Mouse (Mus musculus): Measurements from ENCODE around the gene Aim2. TPM values are rescaled to one million over a fixed set of nuclear protein-coding genes. Genes with fewer than 3 reads are reported as not detected.

Gene Aim2
- total RNA-seq, 2 experiments from 2014 or later, result 59.1 to 80.6 TPM

- no peak for ATAC-seq (replicated peaks; ENCODE audit: poor library complexity, severe bottlenecking)
These were observed 6.7 kb upstream of the Aim2 start for GRCm38 (mm10) chr1:173343934-173344333.

DNA sequence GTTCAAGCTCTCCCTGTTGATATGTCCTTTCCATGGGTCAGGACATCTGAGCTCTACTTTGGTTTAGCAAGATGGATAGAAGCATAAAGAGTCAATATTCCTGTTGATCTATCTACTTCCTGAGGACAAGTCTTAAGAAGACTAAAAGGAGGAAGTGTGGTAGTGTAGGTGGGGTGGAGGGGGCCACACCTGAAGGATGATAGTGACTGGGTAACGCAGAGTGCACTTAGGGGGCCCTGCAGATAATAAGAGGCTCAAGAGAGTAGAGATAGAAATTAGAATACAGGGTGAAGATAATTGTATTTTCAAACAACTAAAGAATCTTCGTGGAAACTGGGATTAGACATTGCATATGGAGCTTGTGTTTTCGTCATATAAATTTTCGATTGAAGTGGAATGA, 5.6 kb upstream of the Aim2 start:
- ATAC-seq (replicated peaks; ENCODE audit: poor library complexity, severe bottlenecking), result no peak

DNA sequence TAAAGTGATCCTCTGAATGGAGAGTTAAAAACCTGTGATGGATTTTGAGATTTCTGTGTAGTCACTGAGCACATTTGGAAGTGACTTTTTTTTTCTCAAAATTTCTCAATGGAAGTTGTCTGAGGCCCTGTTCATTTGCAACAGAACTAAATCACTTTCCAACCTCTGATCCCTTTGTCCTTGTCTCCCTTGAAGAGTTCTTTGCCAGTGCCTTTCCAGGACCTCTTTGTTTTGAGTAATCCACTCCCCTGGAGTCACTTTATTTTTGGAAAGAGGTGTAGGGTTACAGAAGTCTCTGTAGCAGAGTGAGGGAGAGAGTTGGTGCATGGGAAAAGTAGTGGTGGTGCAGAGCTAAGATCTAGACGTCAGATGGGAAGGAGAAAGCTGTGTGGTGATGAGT, 2.2 kb upstream of the Aim2 start:
- ATAC-seq (replicated peaks; ENCODE audit: poor library complexity, severe bottlenecking), result no peak

DNA sequence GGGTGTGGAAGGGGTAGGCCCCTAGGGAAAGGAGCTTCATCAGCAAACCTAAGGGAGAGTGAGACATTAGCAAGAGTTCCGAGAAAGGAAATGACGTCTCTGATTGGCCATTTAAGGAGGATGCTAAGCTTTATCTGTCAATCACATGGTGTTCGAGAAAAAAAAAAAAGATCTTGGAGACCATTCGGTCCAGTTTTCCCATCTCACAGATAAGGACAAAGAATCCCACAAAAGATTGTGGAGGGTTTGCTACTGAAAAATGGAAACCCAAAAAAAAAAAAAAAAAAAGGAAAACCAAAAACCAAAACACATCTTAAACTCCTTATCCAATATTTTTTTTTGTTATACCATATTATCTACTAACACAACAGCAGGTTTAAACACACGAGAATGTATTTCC, 1.5 kb upstream of the Aim2 start:
- no peak for ATAC-seq (replicated peaks; ENCODE audit: poor library complexity, severe bottlenecking)

DNA sequence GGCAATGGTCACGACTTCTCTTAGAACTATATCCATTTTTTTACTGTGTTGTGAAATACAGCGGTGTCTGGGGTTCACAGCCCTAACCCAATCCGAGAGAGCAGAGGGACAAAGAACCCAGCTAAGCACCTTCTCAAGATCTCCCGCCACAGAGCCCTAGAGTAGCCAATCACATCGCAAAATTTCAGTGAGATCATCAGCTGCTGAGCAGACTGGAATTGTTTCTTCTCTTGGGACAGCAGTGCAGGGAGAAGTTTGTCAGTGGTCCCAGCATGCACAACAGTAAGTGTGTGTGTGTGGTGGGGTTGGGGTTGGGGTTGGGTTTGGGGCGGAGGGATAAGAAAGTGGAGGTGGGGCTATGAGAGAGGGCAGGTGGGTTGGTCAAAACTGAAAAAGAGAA, 733 bp upstream of the Aim2 start:
- ATAC-seq (replicated peaks; ENCODE audit: poor library complexity, severe bottlenecking), result peak; percentile 66

DNA sequence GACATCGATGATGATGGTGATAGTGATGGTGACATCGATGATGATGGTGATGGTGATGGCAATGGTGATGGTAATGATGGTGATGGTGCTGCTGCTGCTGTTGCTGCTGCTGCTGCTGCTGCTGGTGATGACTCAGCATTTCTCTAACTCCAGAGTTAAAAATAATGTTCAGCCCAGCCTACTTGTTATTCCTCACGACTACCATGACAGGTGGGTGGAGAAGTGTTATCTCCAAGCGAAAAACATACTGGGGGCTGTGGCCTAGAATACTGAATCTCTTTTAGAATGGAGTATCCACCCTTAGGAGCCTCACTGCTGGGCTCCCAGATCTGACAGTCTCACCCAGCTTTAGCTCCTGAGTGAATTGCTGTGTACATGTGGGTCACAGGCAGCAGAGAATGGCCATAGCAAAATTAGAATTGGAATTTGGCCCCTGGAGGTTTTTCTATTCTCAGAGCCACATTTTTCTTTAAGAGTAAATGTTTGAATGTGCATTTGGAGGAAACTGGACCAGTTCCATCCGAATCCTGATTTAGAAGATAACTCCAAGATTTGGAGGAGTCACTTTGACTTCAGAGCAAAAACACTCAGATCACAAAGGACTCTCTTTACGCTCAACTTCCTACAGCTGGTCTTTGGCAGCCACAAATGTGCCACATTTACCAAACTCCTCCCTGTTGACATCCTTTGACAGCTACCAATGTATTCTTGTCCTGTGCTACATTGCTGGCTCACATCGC, 4.6 kb downstream of the Aim2 start:
- ATAC-seq (replicated peaks; ENCODE audit: poor library complexity, severe bottlenecking), result no peak

DNA sequence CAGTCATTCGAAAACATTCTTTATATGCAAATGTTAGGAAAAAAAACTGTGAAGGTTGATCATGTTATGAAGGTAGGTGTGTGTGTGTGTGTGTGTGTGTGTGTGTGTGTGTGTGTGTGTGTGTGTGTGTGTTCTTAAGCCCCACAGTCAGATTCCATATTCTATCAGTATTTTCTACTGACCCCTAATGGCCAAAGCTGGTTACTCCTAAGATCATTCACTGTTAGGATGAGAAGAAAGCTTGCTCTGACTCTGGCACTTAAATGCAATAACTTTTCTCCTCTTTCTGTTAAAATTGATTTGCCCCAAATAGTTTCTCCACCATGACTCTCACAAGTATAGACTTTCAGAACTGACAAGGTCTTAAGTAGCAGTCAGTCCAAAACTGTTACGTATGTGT, 6.0 kb downstream of the Aim2 start:
- no peak for ATAC-seq (replicated peaks; ENCODE audit: poor library complexity, severe bottlenecking)

DNA sequence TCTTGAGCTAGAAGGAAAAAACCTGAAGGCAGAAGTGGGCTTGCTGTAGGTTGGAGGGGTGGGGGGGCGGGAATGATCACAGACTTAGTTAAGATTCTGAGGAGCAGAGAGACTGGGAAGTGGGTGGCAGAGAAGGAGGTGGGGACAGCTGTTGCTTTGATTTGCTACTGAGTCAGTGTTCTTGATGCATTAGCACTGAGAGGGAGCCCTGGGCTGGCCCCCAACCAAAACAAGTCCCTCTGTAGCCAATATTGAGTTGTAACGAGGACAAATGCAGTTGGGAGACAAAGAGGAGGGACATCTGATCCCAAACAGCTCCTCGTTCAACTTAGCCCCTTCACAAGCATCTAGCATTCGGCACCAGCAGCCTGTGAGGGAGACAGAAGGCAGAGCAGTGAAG, 7.1 kb downstream of the Aim2 start:
- no peak for ATAC-seq (replicated peaks; ENCODE audit: poor library complexity, severe bottlenecking)

- ATAC-seq (replicated peaks; ENCODE audit: poor library complexity, severe bottlenecking), result no peak
These were observed 9.1 kb downstream of the Aim2 start for GRCm38 (mm10) chr1:173359590-173360290.

DNA sequence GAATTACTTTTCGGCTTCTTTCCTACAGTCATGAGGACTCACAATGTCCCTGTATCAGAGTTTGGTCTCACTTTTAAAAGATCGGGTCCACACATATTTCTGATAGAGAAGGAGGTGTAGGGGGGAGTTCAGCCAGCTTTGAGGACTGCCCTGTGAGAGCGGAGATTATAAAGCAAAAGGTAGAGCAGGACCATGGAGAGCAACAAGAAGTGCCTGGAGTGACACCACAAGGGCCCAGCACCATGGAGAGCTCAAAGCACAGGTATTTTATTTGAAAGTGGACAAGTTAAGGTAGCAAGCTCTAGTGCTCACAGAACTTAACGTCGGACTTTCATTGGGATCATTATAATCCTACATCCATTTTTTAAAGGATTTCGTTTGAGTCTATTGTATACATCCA, 11.0 kb downstream of the Aim2 start:
- ATAC-seq (replicated peaks; ENCODE audit: poor library complexity, severe bottlenecking), result peak; percentile 58

- ATAC-seq (replicated peaks; ENCODE audit: poor library complexity, severe bottlenecking), result no peak
These were observed 12.8 kb downstream of the Aim2 start for GRCm38 (mm10) chr1:173363436-173363835.

DNA sequence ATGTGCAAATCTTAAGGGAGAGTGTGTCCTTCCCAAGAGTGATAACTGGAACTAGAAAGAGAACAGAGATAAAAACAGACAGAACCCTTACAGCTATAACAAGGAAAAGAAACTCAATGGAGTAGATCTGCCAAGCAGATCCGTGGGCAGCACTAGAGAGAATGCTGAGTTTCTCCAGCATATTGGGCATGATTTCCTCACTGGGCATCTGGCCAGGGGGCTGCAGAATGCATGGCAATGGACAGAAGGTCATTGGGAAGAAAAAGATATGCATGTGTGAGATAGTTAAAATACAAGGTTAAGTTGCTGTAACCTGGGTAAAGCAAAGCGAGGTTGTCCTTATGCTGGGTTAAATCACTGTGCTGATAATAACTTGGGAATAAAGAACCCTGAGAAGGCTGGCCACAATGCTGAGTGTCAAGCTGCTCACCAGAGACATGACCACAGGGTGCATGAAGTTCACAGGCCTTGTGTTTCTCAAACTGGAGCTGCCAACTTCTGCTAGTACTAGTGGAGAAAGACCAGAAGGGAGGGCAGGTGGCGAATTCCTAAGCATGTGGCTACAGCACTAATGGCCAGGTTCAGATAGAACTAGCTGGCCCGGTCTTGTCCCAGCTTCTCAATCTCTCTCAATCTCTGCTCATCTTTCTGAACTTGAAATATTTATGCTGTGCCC, 13.6 kb downstream of the Aim2 start:
- ATAC-seq (replicated peaks; ENCODE audit: poor library complexity, severe bottlenecking), result no peak

DNA sequence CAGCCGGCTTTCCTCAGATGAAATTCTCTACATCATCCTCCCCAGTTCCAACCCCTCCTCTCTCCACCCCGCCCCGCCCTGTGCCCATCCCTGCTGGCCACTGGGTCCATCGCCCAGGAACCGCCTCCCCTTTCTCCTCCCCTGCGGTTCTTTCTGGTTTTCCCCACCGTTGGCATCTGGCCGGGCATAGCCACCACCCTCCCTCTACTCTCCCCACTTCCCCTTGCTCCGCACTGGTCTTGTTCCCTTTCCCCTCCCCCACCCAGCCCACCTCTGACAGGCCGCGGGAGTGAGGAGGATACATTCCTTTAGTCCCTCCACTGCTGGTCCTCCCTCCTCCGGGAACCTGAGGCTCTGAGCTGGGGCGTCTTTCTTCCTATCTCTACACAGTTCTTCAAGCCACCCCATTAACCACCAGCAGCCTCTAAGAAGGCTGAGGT, 15.3 kb downstream of the Aim2 start:
- ATAC-seq (replicated peaks; ENCODE audit: poor library complexity, severe bottlenecking), result peak; percentile 79

DNA sequence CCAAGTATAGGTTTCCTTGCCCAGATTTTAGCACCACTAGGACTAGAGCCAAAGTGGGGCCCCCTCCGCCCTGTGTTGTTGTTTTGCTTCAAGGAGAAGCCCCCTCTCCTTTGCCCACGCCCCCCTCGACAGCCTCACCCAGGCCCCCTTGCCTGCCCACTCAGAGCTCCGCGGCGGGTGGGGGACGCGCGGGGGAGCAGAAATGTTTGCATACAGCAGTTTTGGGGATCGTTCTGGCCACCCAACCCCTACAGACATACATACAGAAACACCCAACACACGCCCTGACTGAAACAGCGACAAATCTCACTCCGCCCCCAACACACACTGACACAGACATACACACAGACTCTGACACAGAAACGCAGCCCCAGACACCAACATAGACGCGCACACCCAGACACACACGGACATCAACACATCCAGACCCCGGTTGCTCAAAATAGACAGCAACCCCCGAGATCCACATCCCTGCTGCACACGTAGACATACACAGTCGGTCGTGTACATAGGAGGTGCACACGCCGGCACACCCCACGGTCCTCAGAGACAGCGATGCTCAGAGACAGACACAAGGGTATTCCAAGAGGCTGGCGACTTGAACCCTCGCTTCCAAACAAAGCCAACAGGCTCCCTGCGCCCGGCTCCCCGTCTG, 16.1 kb downstream of the Aim2 start:
- ATAC-seq (replicated peaks; ENCODE audit: poor library complexity, severe bottlenecking), result peak; percentile 8; the same call in 1 of the 2 replicates

- ATAC-seq (replicated peaks; ENCODE audit: poor library complexity, severe bottlenecking), result peak; percentile 30
These were observed 16.8 kb downstream of the Aim2 start, which contains the start of gene Cadm3 for GRCm38 (mm10) chr1:173367356-173368046. Gene Cadm3 (minus strand): TSS chr1:173367695.

- no peak for ATAC-seq (replicated peaks; ENCODE audit: poor library complexity, severe bottlenecking)
These were observed 18.9 kb downstream of the Aim2 start for GRCm38 (mm10) chr1:173369611-173370010.

GRCm38 (mm10) chr1:173370456-173370855, 19.8 kb downstream of the Aim2 start:
- ATAC-seq (replicated peaks; ENCODE audit: poor library complexity, severe bottlenecking), result no peak

- ATAC-seq (replicated peaks; ENCODE audit: poor library complexity, severe bottlenecking), result no peak
These were observed 20.9 kb downstream of the Aim2 start for GRCm38 (mm10) chr1:173371586-173371985.

DNA sequence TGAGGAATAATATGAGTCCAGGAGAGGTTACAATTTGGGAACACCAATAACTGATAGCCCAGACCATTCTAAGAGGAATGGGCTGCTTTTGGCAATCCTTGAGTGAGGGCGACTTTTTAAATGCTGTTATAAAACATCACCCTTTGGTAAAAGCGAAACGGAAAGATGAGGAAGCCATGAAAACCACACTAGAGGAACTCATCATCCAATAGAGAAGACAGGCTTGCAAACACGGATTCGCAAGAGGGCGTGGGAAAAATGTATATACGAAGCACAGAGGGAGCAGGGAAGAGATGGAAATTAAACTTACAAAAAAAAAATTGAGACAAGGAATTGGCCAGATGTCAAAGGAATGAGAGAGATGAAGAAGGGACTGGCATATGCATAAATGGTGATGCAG, 23.3 kb downstream of the Aim2 start:
- peak; percentile 79 for ATAC-seq (replicated peaks; ENCODE audit: poor library complexity, severe bottlenecking)
